Mouse (Mus musculus): Measurements from ENCODE around the gene Kif26b. TPM values are rescaled to one million over a fixed set of nuclear protein-coding genes. Genes with fewer than 3 reads are reported as not detected.

The Kif26b gene
- polyA plus RNA-seq, 1 experiment from 2014 or later = 1.8 TPM

- Histone ChIP-seq H3K27ac (ENCODE audit: low read length) (no peak overlapping the region), H3K9me3 (replicated peaks; ENCODE audit: control insufficient read depth, low read length) (no peaks in the 10 kb centered on the region), H3K4me2 (ENCODE audit: low read depth, low read length) (no peak overlapping the region), H3K9ac (ENCODE audit: low read length) (no peak overlapping the region), H3K4me1 (ENCODE audit: control insufficient read depth, insufficient read depth, low read length) (no peaks in the 10 kb centered on the region), H3K27me3 (ENCODE audit: control insufficient read depth, insufficient read depth, low read length) (no peaks in the 10 kb centered on the region), H3K4me3 (replicated peaks; ENCODE audit: low read length) (no peak overlapping the region), H3K36me3 (ENCODE audit: control insufficient read depth, insufficient read depth, low read length) (no peaks in the 10 kb centered on the region)
- no peak for ATAC-seq (ENCODE audit: insufficient read depth, low FRiP score)
- WGBS = 74% methylated on average over 7 of the region's 7 CpGs
These were observed 352.0 kb downstream of the Kif26b start for GRCm38 (mm10) chr1:178880905-178881304.

GRCm38 (mm10) chr1:178886671-178887070 is 357.7 kb downstream of the Kif26b start:
- WGBS = 67% methylated on average over 5 of the region's 5 CpGs
- H3K9me3 ChIP-seq (replicated peaks; ENCODE audit: control insufficient read depth, low read length) = no peaks in the 10 kb centered on the region
- no peak overlapping the region for H3K4me3 ChIP-seq (replicated peaks; ENCODE audit: low read length)
- H3K36me3 ChIP-seq (ENCODE audit: control insufficient read depth, insufficient read depth, low read length) = no peaks in the 10 kb centered on the region
- H3K4me1 ChIP-seq (ENCODE audit: control insufficient read depth, insufficient read depth, low read length) = no peaks in the 10 kb centered on the region
- H3K4me2 ChIP-seq (ENCODE audit: low read depth, low read length) = no peak overlapping the region
- no peak overlapping the region for H3K27ac ChIP-seq (ENCODE audit: low read length)
- no peak for ATAC-seq (ENCODE audit: insufficient read depth, low FRiP score)
- no peaks in the 10 kb centered on the region for H3K27me3 ChIP-seq (ENCODE audit: control insufficient read depth, insufficient read depth, low read length)
- H3K9ac ChIP-seq (ENCODE audit: low read length) = no peak overlapping the region

- Histone ChIP-seq H3K36me3 (ENCODE audit: control insufficient read depth, insufficient read depth, low read length) (no peaks in the 10 kb centered on the region), H3K9ac (ENCODE audit: low read length) (no peak overlapping the region), H3K9me3 (replicated peaks; ENCODE audit: control insufficient read depth, low read length) (no peaks in the 10 kb centered on the region), H3K4me2 (ENCODE audit: low read depth, low read length) (no peak overlapping the region), H3K4me3 (replicated peaks; ENCODE audit: low read length) (no peak overlapping the region), H3K4me1 (ENCODE audit: control insufficient read depth, insufficient read depth, low read length) (no peaks in the 10 kb centered on the region), H3K27me3 (ENCODE audit: control insufficient read depth, insufficient read depth, low read length) (no peaks in the 10 kb centered on the region), H3K27ac (ENCODE audit: low read length) (no peak overlapping the region)
- ATAC-seq (ENCODE audit: insufficient read depth, low FRiP score) = no peak
- 87% methylated on average over 6 of the region's 6 CpGs for WGBS
These were observed 363.5 kb downstream of the Kif26b start for GRCm38 (mm10) chr1:178892376-178892775.

- 91% methylated on average over 11 of the region's 11 CpGs for WGBS
- Histone ChIP-seq H3K9ac (ENCODE audit: low read length) (no peak overlapping the region), H3K4me2 (ENCODE audit: low read depth, low read length) (no peak overlapping the region), H3K27me3 (ENCODE audit: control insufficient read depth, insufficient read depth, low read length) (no peaks in the 10 kb centered on the region), H3K4me1 (ENCODE audit: control insufficient read depth, insufficient read depth, low read length) (no peaks in the 10 kb centered on the region), H3K9me3 (replicated peaks; ENCODE audit: control insufficient read depth, low read length) (no peaks in the 10 kb centered on the region), H3K4me3 (replicated peaks; ENCODE audit: low read length) (no peak overlapping the region), H3K36me3 (ENCODE audit: control insufficient read depth, insufficient read depth, low read length) (no peaks in the 10 kb centered on the region), H3K27ac (ENCODE audit: low read length) (no peak overlapping the region)
- ATAC-seq (ENCODE audit: insufficient read depth, low FRiP score) = no peak
These were observed 364.5 kb downstream of the Kif26b start for GRCm38 (mm10) chr1:178893229-178894080.

- Histone ChIP-seq H3K4me3 (replicated peaks; ENCODE audit: low read length) (no peak overlapping the region), H3K36me3 (ENCODE audit: control insufficient read depth, insufficient read depth, low read length) (no peaks in the 10 kb centered on the region), H3K9ac (ENCODE audit: low read length) (no peak overlapping the region), H3K27ac (ENCODE audit: low read length) (no peak overlapping the region), H3K4me1 (ENCODE audit: control insufficient read depth, insufficient read depth, low read length) (no peaks in the 10 kb centered on the region), H3K9me3 (replicated peaks; ENCODE audit: control insufficient read depth, low read length) (no peaks in the 10 kb centered on the region), H3K27me3 (ENCODE audit: control insufficient read depth, insufficient read depth, low read length) (no peaks in the 10 kb centered on the region), H3K4me2 (ENCODE audit: low read depth, low read length) (no peak overlapping the region)
- WGBS = 92% methylated on average over 3 of the region's 3 CpGs
- no peak for ATAC-seq (ENCODE audit: insufficient read depth, low FRiP score)
These were observed 365.1 kb downstream of the Kif26b start for GRCm38 (mm10) chr1:178894081-178894401.

- Histone ChIP-seq H3K9ac (ENCODE audit: low read length) (no peak overlapping the region), H3K27ac (ENCODE audit: low read length) (no peak overlapping the region), H3K4me1 (ENCODE audit: control insufficient read depth, insufficient read depth, low read length) (no peaks in the 10 kb centered on the region), H3K36me3 (ENCODE audit: control insufficient read depth, insufficient read depth, low read length) (no peaks in the 10 kb centered on the region), H3K4me2 (ENCODE audit: low read depth, low read length) (no peak overlapping the region), H3K27me3 (ENCODE audit: control insufficient read depth, insufficient read depth, low read length) (no peaks in the 10 kb centered on the region), H3K4me3 (replicated peaks; ENCODE audit: low read length) (no peak overlapping the region), H3K9me3 (replicated peaks; ENCODE audit: control insufficient read depth, low read length) (no peaks in the 10 kb centered on the region)
- no peak for ATAC-seq (ENCODE audit: insufficient read depth, low FRiP score)
- 87% methylated on average over 4 of the region's 4 CpGs for WGBS
These were observed 366.7 kb downstream of the Kif26b start for GRCm38 (mm10) chr1:178895674-178896073.

GRCm38 (mm10) chr1:178910951-178911350 is 382.0 kb downstream of the Kif26b start:
- Histone ChIP-seq H3K4me2 (ENCODE audit: low read depth, low read length) (no peak overlapping the region), H3K9ac (ENCODE audit: low read length) (no peak overlapping the region), H3K27ac (ENCODE audit: low read length) (no peak overlapping the region), H3K4me3 (replicated peaks; ENCODE audit: low read length) (no peak overlapping the region), H3K36me3 (ENCODE audit: control insufficient read depth, insufficient read depth, low read length) (no peaks in the 10 kb centered on the region), H3K27me3 (ENCODE audit: control insufficient read depth, insufficient read depth, low read length) (no peaks in the 10 kb centered on the region), H3K4me1 (ENCODE audit: control insufficient read depth, insufficient read depth, low read length) (no peaks in the 10 kb centered on the region), H3K9me3 (replicated peaks; ENCODE audit: control insufficient read depth, low read length) (no peaks in the 10 kb centered on the region)
- ATAC-seq (ENCODE audit: insufficient read depth, low FRiP score) = no peak
- WGBS = 56% methylated on average over 14 of the region's 14 CpGs

- Histone ChIP-seq H3K4me1 (ENCODE audit: control insufficient read depth, insufficient read depth, low read length) (no peaks in the 10 kb centered on the region), H3K9ac (ENCODE audit: low read length) (no peak overlapping the region), H3K9me3 (replicated peaks; ENCODE audit: control insufficient read depth, low read length) (no peaks in the 10 kb centered on the region), H3K36me3 (ENCODE audit: control insufficient read depth, insufficient read depth, low read length) (no peaks in the 10 kb centered on the region), H3K27ac (ENCODE audit: low read length) (no peak overlapping the region), H3K4me2 (ENCODE audit: low read depth, low read length) (no peak overlapping the region), H3K4me3 (replicated peaks; ENCODE audit: low read length) (no peak overlapping the region), H3K27me3 (ENCODE audit: control insufficient read depth, insufficient read depth, low read length) (no peaks in the 10 kb centered on the region)
- ATAC-seq (ENCODE audit: insufficient read depth, low FRiP score) = no peak
- 61% methylated on average over 6 of the region's 6 CpGs for WGBS
These were observed 384.2 kb downstream of the Kif26b start for GRCm38 (mm10) chr1:178912936-178913716.

- 76% methylated on average over 12 of the region's 12 CpGs for WGBS
- H3K9me3 ChIP-seq (replicated peaks; ENCODE audit: control insufficient read depth, low read length) = no peaks in the 10 kb centered on the region
- H3K36me3 ChIP-seq (ENCODE audit: control insufficient read depth, insufficient read depth, low read length) = no peaks in the 10 kb centered on the region
- no peak overlapping the region for H3K9ac ChIP-seq (ENCODE audit: low read length)
- H3K4me1 ChIP-seq (ENCODE audit: control insufficient read depth, insufficient read depth, low read length) = no peaks in the 10 kb centered on the region
- no peaks in the 10 kb centered on the region for H3K27me3 ChIP-seq (ENCODE audit: control insufficient read depth, insufficient read depth, low read length)
- ATAC-seq (ENCODE audit: insufficient read depth, low FRiP score) = no peak
- no peak overlapping the region for H3K4me2 ChIP-seq (ENCODE audit: low read depth, low read length)
- H3K27ac ChIP-seq (ENCODE audit: low read length) = no peak overlapping the region
- H3K4me3 ChIP-seq (replicated peaks; ENCODE audit: low read length) = no peak overlapping the region
These were observed 386.1 kb downstream of the Kif26b start for GRCm38 (mm10) chr1:178915056-178915455.

All from stomach, embryonic 16.5 days (tissue).